Mouse (Mus musculus): Measurements from ENCODE around the gene Slc10a7. TPM values are rescaled to one million over a fixed set of nuclear protein-coding genes. Genes with fewer than 3 reads are reported as not detected.

Slc10a7 gene
- total and polyA plus RNA-seq, 3 experiments: 13.7 to 27.3 TPM; not detected in 1

- H3K4me3 ChIP-seq (ENCODE audit: control insufficient read depth in 1 of 2, insufficient read depth in 1 of 2, low read depth in 2 of 2, low read length in 2 of 2): no peak overlapping the region
- no peak for TF ChIP-seq MAX (IDR thresholded peaks at IDR 0.05; ENCODE audit: low read length)
- no peak for TF ChIP-seq USF2 (IDR thresholded peaks at IDR 0.05; ENCODE audit: borderline replicate concordance in 1 of 2, insufficient read depth in 1 of 2, low read depth in 1 of 2, low read length in 2 of 2)
- no peak for TF ChIP-seq RAD21 (IDR thresholded peaks at IDR 0.05; ENCODE audit: low read depth, low read length)
- H3K79me2 ChIP-seq (ENCODE audit: control insufficient read depth, insufficient read depth, low read length, poor library complexity): no peaks in the 10 kb centered on the region; the same call in 1 of the 2 replicates
- H3K36me3 ChIP-seq (ENCODE audit: control insufficient read depth in 1 of 2, insufficient read depth in 2 of 2, low read length in 2 of 2): peaks cover 0 to under 1% of the 10 kb centered on the region in 2 experiments; a peak in 2 of 4 replicates
- H3K4me1 ChIP-seq (ENCODE audit: control insufficient read depth in 1 of 2, insufficient read depth in 2 of 2, low read length in 2 of 2): no peaks in the 10 kb centered on the region
- no peak for DNase-seq (ENCODE audit: low read depth, low spot score)
- H3K27ac ChIP-seq (ENCODE audit: control insufficient read depth, low read depth, low read length): no peak overlapping the region
- H3K27me3 ChIP-seq (ENCODE audit: control insufficient read depth in 1 of 2, insufficient read depth in 2 of 2, low read length in 2 of 2): no peaks in the 10 kb centered on the region
- no peaks in the 10 kb centered on the region for H3K9me3 ChIP-seq (replicated peaks; ENCODE audit: insufficient read depth, low read length)
- no peak overlapping the region for H3K9ac ChIP-seq (ENCODE audit: control insufficient read depth, low read depth, low read length, poor library complexity, severe bottlenecking)
These were observed 75.0 kb downstream of the Slc10a7 start for GRCm38 (mm10) chr8:78584011-78584776.

- Histone ChIP-seq H3K9ac (ENCODE audit: control insufficient read depth, low read depth, low read length, poor library complexity, severe bottlenecking) (no peak overlapping the region), H3K27ac (ENCODE audit: control insufficient read depth, low read depth, low read length) (no peak overlapping the region), H3K4me3 (ENCODE audit: control insufficient read depth in 1 of 2, insufficient read depth in 1 of 2, low read depth in 2 of 2, low read length in 2 of 2) (no peak overlapping the region), H3K9me3 (replicated peaks; ENCODE audit: insufficient read depth, low read length) (no peaks in the 10 kb centered on the region), H3K4me1 (ENCODE audit: control insufficient read depth in 1 of 2, insufficient read depth in 2 of 2, low read length in 2 of 2) (no peaks in the 10 kb centered on the region), H3K27me3 (ENCODE audit: control insufficient read depth in 1 of 2, insufficient read depth in 2 of 2, low read length in 2 of 2) (no peaks in the 10 kb centered on the region), H3K36me3 (ENCODE audit: control insufficient read depth in 1 of 2, insufficient read depth in 2 of 2, low read length in 2 of 2) (no peaks in the 10 kb centered on the region; a peak in 1 of 4 replicates), H3K79me2 (ENCODE audit: control insufficient read depth, insufficient read depth, low read length, poor library complexity) (no peaks in the 10 kb centered on the region; the same call in 1 of the 2 replicates)
- no peak for DNase-seq (ENCODE audit: low read depth, low spot score)
- TF ChIP-seq SIN3A (IDR thresholded peaks at IDR 0.05; ENCODE audit: low read length) (no peak), ZMIZ1 (IDR thresholded peaks at IDR 0.05; ENCODE audit: low read depth, low read length) (no peak), MYB (IDR thresholded peaks at IDR 0.05; ENCODE audit: low read depth, low read length) (no peak), NRF1 (IDR thresholded peaks at IDR 0.05; ENCODE audit: insufficient read depth, low read depth, low read length, poor library complexity, severe bottlenecking) (no peak), EP300 (IDR thresholded peaks at IDR 0.05; ENCODE audit: low read depth in 1 of 2, low read length in 2 of 2) (no peak), MAFK (IDR thresholded peaks at IDR 0.05; ENCODE audit: borderline replicate concordance, low read depth, low read length) (no peak), CHD1 (IDR thresholded peaks at IDR 0.05; ENCODE audit: low read depth, low read length) (no peak), CTCF (IDR thresholded peaks at IDR 0.05 in 2 of 3, conservative IDR thresholded peaks at IDR 0.05 in 1 of 3; ENCODE audit: control insufficient read depth in 1 of 3, insufficient read depth in 1 of 3, low read depth in 2 of 3, low read length in 3 of 3, poor library complexity in 1 of 3, severe bottlenecking in 1 of 3) (no peak), E2F4 (IDR thresholded peaks at IDR 0.05; ENCODE audit: borderline replicate concordance, low read depth, low read length) (no peak), USF2 (IDR thresholded peaks at IDR 0.05; ENCODE audit: borderline replicate concordance in 1 of 2, insufficient read depth in 1 of 2, low read depth in 1 of 2, low read length in 2 of 2) (no peak), GATA1 (IDR thresholded peaks at IDR 0.05; ENCODE audit: low read depth, low read length) (no peak), ETS1 (IDR thresholded peaks at IDR 0.05; ENCODE audit: low read depth, low read length) (no peak), KAT2A (conservative IDR thresholded peaks at IDR 0.05; ENCODE audit: low read depth, low read length) (no peak), TAL1 (IDR thresholded peaks at IDR 0.05; ENCODE audit: low read length) (no peak), POLR2AphosphoS5 (IDR thresholded peaks at IDR 0.05; ENCODE audit: borderline replicate concordance, low read depth, low read length) (no peak), SMC3 (IDR thresholded peaks at IDR 0.05; ENCODE audit: low read depth, low read length) (no peak), CHD2 (IDR thresholded peaks at IDR 0.05; ENCODE audit: low read length) (no peak), MAX (IDR thresholded peaks at IDR 0.05; ENCODE audit: low read length) (no peak)
These were observed 75.7 kb downstream of the Slc10a7 start for GRCm38 (mm10) chr8:78584863-78585262.

Measured in MEL (cell line).